Mouse (Mus musculus): ENCODE results near the gene Med12l. TPM values are rescaled to one million over a fixed set of nuclear protein-coding genes. Genes with fewer than 3 reads are reported as not detected.
A peak's percentile ranks its signal among the peaks of the same experiment; 100 is the strongest.
"Not testable (repeated sequence)": the region's sequence is repeated elsewhere in the genome, so short reads cannot be mapped to it uniquely, and the experiment has no call there.

Gene Med12l
- total and polyA plus RNA-seq, 2 experiments from 2014 or later = 3.3 to 20.5 TPM

GRCm38 (mm10) chr3:59066558-59067294, 61.1 kb downstream of the Med12l start:
- Histone ChIP-seq H3K4me1 (ENCODE audit: insufficient read depth, low read length) (no peaks in the 10 kb centered on the region), H3K9ac (replicated peaks; ENCODE audit: low read length) (no peak overlapping the region), H3K27ac (no peak overlapping the region), H3K4me2 (ENCODE audit: low read depth, low read length) (no peak overlapping the region), H3K4me3 (ENCODE audit: low read length) (no peak overlapping the region), H3K9me3 (ENCODE audit: low read length) (no peaks in the 10 kb centered on the region), H3K27me3 (ENCODE audit: insufficient read depth, low read length) (no peaks in the 10 kb centered on the region), H3K36me3 (ENCODE audit: insufficient read depth, low read length) (no peaks in the 10 kb centered on the region)
- DNase-seq (ENCODE audit: low spot score) = no peak
- no peak for TF ChIP-seq CTCF (IDR thresholded peaks at IDR 0.05; ENCODE audit: low read depth)
- ATAC-seq = no peak
- 63% methylated on average over 8 of the region's 8 CpGs for WGBS

- not testable (repeated sequence) for H3K36me3 ChIP-seq (ENCODE audit: insufficient read depth, low read length); H3K27ac ChIP-seq; H3K4me2 ChIP-seq (ENCODE audit: low read depth, low read length); H3K9me3 ChIP-seq (ENCODE audit: low read length); H3K9ac ChIP-seq (replicated peaks; ENCODE audit: low read length); H3K4me1 ChIP-seq (ENCODE audit: insufficient read depth, low read length); H3K27me3 ChIP-seq (ENCODE audit: insufficient read depth, low read length); ATAC-seq; H3K4me3 ChIP-seq (ENCODE audit: low read length)
- peak; percentile 48 for TF ChIP-seq CTCF (IDR thresholded peaks at IDR 0.05; ENCODE audit: low read depth)
- peak; percentile 17 for DNase-seq (ENCODE audit: low spot score)
- 87% methylated on average over 1 of the region's 1 CpGs for WGBS
These were observed 63.4 kb downstream of the Med12l start for GRCm38 (mm10) chr3:59069071-59069470.

DNA sequence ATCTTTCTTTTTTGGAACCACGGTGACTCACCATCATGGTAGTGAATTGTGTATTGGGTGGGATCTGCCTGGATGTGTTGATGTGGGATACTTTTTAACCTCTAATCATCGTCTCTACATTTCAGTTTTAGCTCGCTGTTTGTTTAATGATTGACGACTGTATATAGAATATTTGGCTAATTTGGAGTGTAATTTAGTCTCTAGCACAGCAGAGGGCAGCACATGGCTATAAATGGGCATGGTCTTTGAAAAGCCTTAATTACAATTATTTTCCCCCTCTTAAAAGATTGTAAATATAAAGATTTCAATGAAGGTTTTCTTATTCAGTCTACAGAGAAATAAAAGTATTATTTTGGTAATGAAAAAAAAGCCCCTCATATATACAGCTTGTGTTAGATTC, 71.7 kb downstream of the Med12l start:
- no peak for ATAC-seq

DNA sequence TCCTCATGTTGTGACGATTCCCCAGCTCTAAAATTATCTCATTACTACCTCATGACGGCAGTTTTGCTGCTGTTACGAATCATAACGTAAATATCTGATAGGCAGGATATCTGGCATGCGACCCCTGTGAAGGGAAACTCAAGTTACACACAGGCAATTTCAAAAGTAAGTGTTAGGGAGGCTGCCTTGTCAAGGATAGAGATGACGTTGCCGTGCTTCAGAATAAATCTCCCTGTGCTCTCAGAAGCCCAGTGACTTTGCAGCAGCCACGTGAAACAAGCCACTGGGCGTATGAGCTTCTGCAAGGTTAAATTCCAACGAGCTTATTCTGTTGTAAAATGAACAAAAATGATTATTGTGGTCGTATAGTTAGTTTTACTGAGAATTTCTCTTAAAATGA, 73.0 kb downstream of the Med12l start:
- DNase-seq (ENCODE audit: low spot score) (no peak), ATAC-seq (no peak)
- H3K9ac ChIP-seq (replicated peaks; ENCODE audit: low read length) = no peak overlapping the region
- H3K4me3 ChIP-seq (ENCODE audit: low read length) = no peak overlapping the region
- WGBS = 86% methylated on average over 11 of the region's 11 CpGs
- no peaks in the 10 kb centered on the region for H3K9me3 ChIP-seq (ENCODE audit: low read length)
- no peaks in the 10 kb centered on the region for H3K27me3 ChIP-seq (ENCODE audit: insufficient read depth, low read length)
- H3K36me3 ChIP-seq (ENCODE audit: insufficient read depth, low read length) = no peaks in the 10 kb centered on the region
- no peak overlapping the region for H3K4me2 ChIP-seq (ENCODE audit: low read depth, low read length)
- TF ChIP-seq CTCF (IDR thresholded peaks at IDR 0.05; ENCODE audit: low read depth) = no peak
- no peaks in the 10 kb centered on the region for H3K4me1 ChIP-seq (ENCODE audit: insufficient read depth, low read length)
- no peak overlapping the region for H3K27ac ChIP-seq

More for the DNA sequence above, 71.7 kb downstream of the Med12l start:
- peak; percentile 60 for TF ChIP-seq CTCF (IDR thresholded peaks at IDR 0.05; ENCODE audit: low read depth)
- Histone ChIP-seq H3K4me2 (ENCODE audit: low read depth, low read length) (no peak overlapping the region), H3K4me1 (ENCODE audit: insufficient read depth, low read length) (no peaks in the 10 kb centered on the region), H3K27me3 (ENCODE audit: insufficient read depth, low read length) (no peaks in the 10 kb centered on the region), H3K4me3 (ENCODE audit: low read length) (no peak overlapping the region), H3K9me3 (ENCODE audit: low read length) (no peaks in the 10 kb centered on the region), H3K36me3 (ENCODE audit: insufficient read depth, low read length) (no peaks in the 10 kb centered on the region), H3K27ac (no peak overlapping the region), H3K9ac (replicated peaks; ENCODE audit: low read length) (no peak overlapping the region)
- DNase-seq (ENCODE audit: low spot score) = peak; percentile 67
- 55% methylated on average over 4 of the region's 4 CpGs for WGBS

DNA sequence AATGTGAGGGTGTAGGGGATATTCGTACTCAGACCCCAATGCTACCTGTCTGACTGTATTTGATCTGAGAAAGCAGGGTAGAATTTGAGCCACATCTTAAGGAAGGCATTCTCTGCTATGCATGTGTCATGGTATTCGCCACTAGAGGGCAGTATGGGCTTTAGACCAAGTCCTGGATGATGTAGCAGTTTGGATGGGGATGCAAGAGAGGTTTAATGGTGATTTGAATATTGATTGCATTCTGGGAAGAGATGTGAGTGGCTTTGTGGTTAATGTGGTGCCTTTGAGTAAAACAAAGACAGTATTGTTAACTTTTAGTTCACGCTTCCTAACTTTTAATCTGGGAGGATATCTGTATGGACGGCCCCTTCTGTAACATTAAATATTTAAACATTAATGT, 73.7 kb downstream of the Med12l start:
- no peaks in the 10 kb centered on the region for H3K4me1 ChIP-seq (ENCODE audit: insufficient read depth, low read length)
- H3K36me3 ChIP-seq (ENCODE audit: insufficient read depth, low read length) = no peaks in the 10 kb centered on the region
- H3K4me3 ChIP-seq (ENCODE audit: low read length) = no peak overlapping the region
- ATAC-seq (peak; percentile 72), DNase-seq (ENCODE audit: low spot score) (peak; percentile 67)
- H3K27me3 ChIP-seq (ENCODE audit: insufficient read depth, low read length) = no peaks in the 10 kb centered on the region
- WGBS = 41% methylated on average over 4 of the region's 4 CpGs
- no peak overlapping the region for H3K4me2 ChIP-seq (ENCODE audit: low read depth, low read length)
- peak; percentile 72 for TF ChIP-seq CTCF (IDR thresholded peaks at IDR 0.05; ENCODE audit: low read depth)
- no peak overlapping the region for H3K9ac ChIP-seq (replicated peaks; ENCODE audit: low read length)
- H3K9me3 ChIP-seq (ENCODE audit: low read length) = no peaks in the 10 kb centered on the region
- no peak overlapping the region for H3K27ac ChIP-seq

DNA sequence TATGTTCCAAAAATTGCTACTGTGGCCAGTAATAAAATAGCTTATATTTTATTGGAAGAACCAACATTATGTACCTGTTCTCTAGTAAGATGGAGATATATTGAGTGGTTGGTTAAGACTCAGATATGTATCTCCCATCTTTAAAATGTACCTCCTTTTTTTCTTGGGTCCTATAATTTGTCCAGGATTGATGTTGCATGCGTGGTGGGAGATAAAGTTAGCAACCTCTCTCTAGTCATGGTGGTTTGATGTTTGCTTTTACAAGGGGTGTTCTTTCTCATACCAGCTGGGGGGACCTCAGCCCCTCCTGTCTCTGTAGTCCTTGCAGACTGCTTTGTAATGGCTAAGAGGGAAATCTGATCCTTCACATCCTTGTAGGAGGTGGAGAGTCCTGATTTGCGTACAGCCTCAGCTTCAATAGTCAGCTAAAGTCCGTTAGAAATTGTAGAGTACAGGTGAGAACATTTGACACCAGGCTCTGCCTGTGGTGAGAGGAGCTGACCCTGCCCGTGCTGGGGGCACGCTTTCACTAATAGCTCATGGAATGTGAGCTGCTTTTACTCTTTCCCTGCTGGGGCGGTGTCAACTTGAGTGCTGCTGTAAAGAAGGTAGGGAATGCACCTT, 74.8 kb downstream of the Med12l start:
- H3K4me3 ChIP-seq (ENCODE audit: low read length) = no peak overlapping the region
- ATAC-seq (no peak), DNase-seq (ENCODE audit: low spot score) (no peak)
- no peaks in the 10 kb centered on the region for H3K4me1 ChIP-seq (ENCODE audit: insufficient read depth, low read length)
- 41% methylated on average over 6 of the region's 6 CpGs for WGBS
- no peak overlapping the region for H3K27ac ChIP-seq
- no peak overlapping the region for H3K9ac ChIP-seq (replicated peaks; ENCODE audit: low read length)
- no peaks in the 10 kb centered on the region for H3K27me3 ChIP-seq (ENCODE audit: insufficient read depth, low read length)
- no peaks in the 10 kb centered on the region for H3K9me3 ChIP-seq (ENCODE audit: low read length)
- TF ChIP-seq CTCF (IDR thresholded peaks at IDR 0.05; ENCODE audit: low read depth) = no peak
- H3K4me2 ChIP-seq (ENCODE audit: low read depth, low read length) = no peak overlapping the region
- H3K36me3 ChIP-seq (ENCODE audit: insufficient read depth, low read length) = no peaks in the 10 kb centered on the region

DNA sequence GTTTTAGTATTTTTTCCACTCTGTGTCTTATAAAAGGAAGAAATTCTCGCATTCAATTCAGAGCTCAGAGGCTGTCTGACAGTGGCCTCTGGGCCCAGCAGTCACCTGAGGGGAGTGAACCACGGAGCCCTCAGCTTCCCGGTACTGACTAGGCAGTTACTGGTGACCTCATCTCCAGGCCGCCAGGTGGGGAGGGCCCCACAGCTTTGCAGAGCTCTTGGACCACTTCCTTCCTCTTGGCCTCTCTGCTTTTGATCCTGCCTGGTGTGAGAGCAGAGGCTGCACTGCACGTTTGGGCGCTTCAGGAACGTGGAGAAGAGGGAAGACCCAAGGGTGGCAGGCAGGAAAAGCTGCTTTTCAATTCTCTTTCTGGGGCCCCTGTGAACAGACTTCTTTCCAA, 75.3 kb downstream of the Med12l start:
- Histone ChIP-seq H3K27ac (no peak overlapping the region), H3K9me3 (ENCODE audit: low read length) (no peaks in the 10 kb centered on the region), H3K4me2 (ENCODE audit: low read depth, low read length) (no peak overlapping the region), H3K36me3 (ENCODE audit: insufficient read depth, low read length) (no peaks in the 10 kb centered on the region), H3K4me3 (ENCODE audit: low read length) (no peak overlapping the region), H3K27me3 (ENCODE audit: insufficient read depth, low read length) (no peaks in the 10 kb centered on the region), H3K9ac (replicated peaks; ENCODE audit: low read length) (no peak overlapping the region), H3K4me1 (ENCODE audit: insufficient read depth, low read length) (no peaks in the 10 kb centered on the region)
- DNase-seq (ENCODE audit: low spot score) = no peak
- WGBS = 41% methylated on average over 7 of the region's 7 CpGs
- TF ChIP-seq CTCF (IDR thresholded peaks at IDR 0.05; ENCODE audit: low read depth) = no peak
- ATAC-seq = no peak

Measured in hindbrain, postnatal 0 days (tissue).